Mouse (Mus musculus) lung, postnatal 0 days (tissue): ENCODE results near the gene Tceal3.

Experiments
- CTCF ChIP-seq: IDR thresholded peaks from 2 replicates; pipeline ENCODE4 v1.5.1; 2016; ENCODE audit warnings: antibody characterized with exemption, mild to moderate bottlenecking
- EP300 ChIP-seq: IDR thresholded peaks from 2 replicates; pipeline ENCODE4 v1.6.1; 2016; ENCODE audit warnings: antibody characterized with exemption, mild to moderate bottlenecking, control low read depth

DNA sequence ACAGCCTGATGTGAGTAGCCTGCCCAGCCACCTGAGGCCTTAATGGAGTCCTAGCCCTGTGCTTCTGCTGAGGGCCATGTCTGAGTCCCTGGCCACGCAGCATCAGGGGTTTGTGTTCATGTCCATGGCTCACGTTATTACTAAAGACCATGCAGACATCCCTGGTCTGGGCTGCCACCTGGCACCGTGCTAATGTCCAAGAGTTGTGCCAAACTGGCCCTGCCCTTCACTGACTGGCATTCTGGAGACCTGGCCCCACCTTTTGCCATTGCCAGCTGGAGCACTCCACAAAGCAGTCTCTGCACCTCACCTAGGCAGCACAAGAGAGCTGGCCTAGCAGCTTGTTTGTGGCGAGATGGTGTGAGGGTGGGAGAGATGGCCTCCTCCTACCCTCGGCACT is 102.6 kb downstream of the Tceal3 start:
- TF ChIP-seq CTCF (no peak), EP300 (no peak)
